Mouse (Mus musculus) myocyte (in vitro differentiated cells): ENCODE measurements around the gene Apol9a. TPM values are rescaled to one million over a fixed set of nuclear protein-coding genes. Genes with fewer than 3 reads are reported as not detected.

ENCODE experiments used
- H3K27me3 ChIP-seq: one replicate; pipeline ENCODE4 v1.6.1; 2011; ENCODE audit not compliant: control insufficient read depth, insufficient read depth, insufficient read length
- H3K36me3 ChIP-seq: one replicate; pipeline ENCODE4 v1.6.1; 2011; ENCODE audit not compliant: control insufficient read depth, insufficient read depth
- H3K4me2 ChIP-seq: one replicate; pipeline ENCODE4 v1.6.1; 2011; ENCODE audit warnings: low read depth, control low read depth
- H3K4me3 ChIP-seq: one replicate; pipeline ENCODE4 v1.5.1; 2011; ENCODE audit warnings: mild to moderate bottlenecking, control low read depth, moderate library complexity
- H3K79me2 ChIP-seq: one replicate; pipeline ENCODE4 v1.6.1; 2011; ENCODE audit not compliant: control insufficient read depth, insufficient read depth
- H3ac ChIP-seq: one replicate; pipeline ENCODE4 v1.6.1; 2011; ENCODE audit not compliant: control insufficient read depth, insufficient read length
- CEBPB ChIP-seq: IDR thresholded peaks from 2 replicates; pipeline ENCODE4 v1.6.1; 2011; ENCODE audit warnings: mild to moderate bottlenecking, moderate library complexity; ENCODE audit not compliant: poor library complexity, insufficient read depth, severe bottlenecking
- E2F4 ChIP-seq: IDR thresholded peaks from one replicate; pipeline ENCODE4 v1.6.1; 2011; ENCODE audit warnings: mild to moderate bottlenecking, control low read depth, moderate library complexity; ENCODE audit not compliant: insufficient read depth
- MAX ChIP-seq: IDR thresholded peaks from one replicate; pipeline ENCODE4 v1.6.1; 2011; ENCODE audit warnings: low read depth, mild to moderate bottlenecking, control low read depth
- MYOD1 ChIP-seq, 3 experiments: IDR thresholded peaks; one replicate each; pipeline ENCODE4 v1.6.1; 2011; ENCODE audit warnings: control low read depth in 2 of 3, low read depth in 2 of 3, mild to moderate bottlenecking in 2 of 3, moderate library complexity in 1 of 3; ENCODE audit not compliant: insufficient read length in 2 of 3, control insufficient read depth in 1 of 3
- MYOG ChIP-seq, 3 experiments: IDR thresholded peaks; one replicate each; pipeline ENCODE4 v1.6.1; 2011; ENCODE audit warnings: control low read depth in 2 of 3, low read depth in 2 of 3, mild to moderate bottlenecking in 2 of 3; ENCODE audit not compliant: insufficient read length in 2 of 3, control insufficient read depth in 1 of 3, insufficient read depth in 1 of 3
- POLR2A ChIP-seq: IDR thresholded peaks from one replicate; pipeline ENCODE4 v1.6.1; 2011; ENCODE audit warnings: low read depth, mild to moderate bottlenecking, control low read depth, moderate library complexity; ENCODE audit not compliant: insufficient read length
- POLR2AphosphoS2 ChIP-seq: IDR thresholded peaks from one replicate; pipeline ENCODE4 v1.6.1; 2011; ENCODE audit warnings: low read depth, control low read depth; ENCODE audit not compliant: insufficient read length
- REST ChIP-seq: IDR thresholded peaks from one replicate; pipeline ENCODE4 v1.6.1; 2011; ENCODE audit warnings: mild to moderate bottlenecking, control low read depth, moderate library complexity; ENCODE audit not compliant: insufficient read depth, insufficient read length
- SRF ChIP-seq: IDR thresholded peaks from one replicate; pipeline ENCODE4 v1.6.1; 2011; ENCODE audit warnings: low read depth; ENCODE audit not compliant: control insufficient read depth, insufficient read length
- TCF12 ChIP-seq: IDR thresholded peaks from one replicate; pipeline ENCODE4 v1.6.1; 2011; ENCODE audit warnings: mild to moderate bottlenecking, control low read depth; ENCODE audit not compliant: poor library complexity, insufficient read depth, severe bottlenecking
- TCF3 ChIP-seq: IDR thresholded peaks from one replicate; pipeline ENCODE4 v1.6.1; 2011; ENCODE audit warnings: low read depth, control low read depth; ENCODE audit not compliant: insufficient read length
- USF1 ChIP-seq: IDR thresholded peaks from one replicate; pipeline ENCODE4 v1.6.1; 2011; ENCODE audit warnings: low read depth, mild to moderate bottlenecking, control low read depth, moderate library complexity
- polyA plus RNA-seq: library from polyadenylated mRNA; unstranded; fragments of >200 nt; fragmentation: generic; extraction: Trizol; gene quantifications from one replicate; pipeline ENCODE4 v1.2.1, GENCODE M21; 2012; ENCODE audit warnings: missing spikeins

Gene Apol9a
- polyA plus RNA-seq, 1 experiment: 16.3 TPM

DNA sequence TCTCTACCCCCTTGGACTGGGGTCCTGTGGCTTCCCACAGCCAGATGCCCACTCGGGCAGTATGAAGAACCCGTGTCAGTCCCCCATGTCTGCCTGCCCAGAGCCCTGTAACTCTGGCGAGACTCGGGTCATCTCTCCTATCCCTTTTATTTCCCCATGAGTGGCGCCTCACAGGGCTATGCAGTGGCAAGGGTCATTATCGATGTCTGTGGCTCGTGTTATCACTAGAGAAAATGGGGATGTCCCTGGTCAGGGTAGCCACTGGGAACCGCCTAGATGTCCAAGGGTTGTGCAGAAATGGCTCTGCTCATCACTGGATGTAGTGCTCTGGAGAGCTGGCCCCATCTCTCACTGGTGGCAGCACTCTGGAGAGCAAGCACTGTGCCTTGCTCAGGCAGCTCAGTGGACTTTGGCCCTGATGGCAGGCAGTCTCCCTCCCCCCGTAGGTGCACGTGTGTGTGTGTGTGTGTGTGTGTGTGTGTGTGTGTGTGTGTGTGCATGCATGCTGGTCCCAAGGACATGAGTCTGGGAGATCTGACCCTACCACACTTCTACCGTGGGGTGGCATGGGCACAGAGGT, 28.6 kb downstream of the Apol9a start:
- no peak overlapping the region for H3K4me2 ChIP-seq
- H3K36me3 ChIP-seq: no peaks in the 10 kb centered on the region
- no peaks in the 10 kb centered on the region for H3K79me2 ChIP-seq
- H3ac ChIP-seq: no peak overlapping the region
- no peaks in the 10 kb centered on the region for H3K27me3 ChIP-seq
- no peak for TF ChIP-seq E2F4
- no peak for TF ChIP-seq POLR2AphosphoS2
- TF ChIP-seq USF1: no peak
- no peak for TF ChIP-seq REST
- no peak for TF ChIP-seq MYOG (IDR thresholded peaks at IDR 0.05; ENCODE audit: control insufficient read depth in 1 of 3, insufficient read depth in 1 of 3, insufficient read length in 2 of 3, low read depth in 2 of 3)
- no peak overlapping the region for H3K4me3 ChIP-seq

DNA sequence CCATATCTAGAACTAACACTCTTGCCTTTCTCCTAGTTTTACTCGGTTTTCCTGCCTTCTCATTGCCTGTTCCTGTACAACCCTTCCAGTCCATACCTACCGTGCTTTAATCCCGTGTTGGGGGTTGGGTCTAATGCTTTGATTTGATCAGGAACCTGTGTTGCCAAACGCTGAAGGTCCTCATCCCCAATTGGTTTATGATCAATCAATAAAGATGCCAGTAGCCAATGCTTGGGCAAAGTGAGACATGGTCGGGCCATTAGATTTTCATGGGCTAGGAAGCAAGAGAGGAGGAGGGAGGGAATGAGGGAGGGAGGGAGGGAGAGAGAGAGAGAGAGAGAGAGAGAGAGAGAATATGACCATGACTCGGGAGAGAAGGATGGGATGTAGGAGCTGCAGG, 29.5 kb downstream of the Apol9a start:
- TF ChIP-seq CEBPB (no peak), MYOG (IDR thresholded peaks at IDR 0.05; ENCODE audit: control insufficient read depth in 1 of 3, insufficient read depth in 1 of 3, insufficient read length in 2 of 3, low read depth in 2 of 3) (no peak), MYOD1 (IDR thresholded peaks at IDR 0.05; ENCODE audit: control insufficient read depth in 1 of 3, insufficient read length in 2 of 3, low read depth in 2 of 3) (no peak), SRF (no peak), REST (no peak), USF1 (no peak), MAX (no peak), TCF12 (no peak), TCF3 (no peak)
- H3K27me3 ChIP-seq: no peaks in the 10 kb centered on the region
- H3K79me2 ChIP-seq: no peaks in the 10 kb centered on the region
- H3K36me3 ChIP-seq: no peaks in the 10 kb centered on the region
- no peak overlapping the region for H3K4me2 ChIP-seq
- no peak overlapping the region for H3ac ChIP-seq
- no peak overlapping the region for H3K4me3 ChIP-seq

DNA sequence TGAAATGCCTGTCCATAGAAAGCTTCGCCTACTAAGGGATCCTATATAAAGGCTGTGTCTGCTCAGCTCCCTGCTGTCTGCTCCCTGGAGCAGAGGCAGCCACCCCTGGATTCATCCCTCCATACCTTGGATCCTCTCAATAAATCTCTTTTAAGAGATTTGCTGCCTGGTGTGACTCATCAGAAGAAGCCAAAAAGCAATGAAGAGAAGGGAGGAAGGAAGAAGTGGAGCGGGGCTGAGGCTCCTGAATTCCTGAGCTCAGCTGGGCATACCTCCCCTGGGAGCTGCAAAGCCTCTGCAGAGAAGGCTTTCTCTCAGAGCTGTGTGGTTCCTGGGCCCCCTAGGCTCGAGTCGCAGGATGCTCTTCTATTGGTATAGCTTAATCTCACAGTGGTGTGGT, 31.0 kb downstream of the Apol9a start:
- H3K79me2 ChIP-seq: no peaks in the 10 kb centered on the region
- no peaks in the 10 kb centered on the region for H3K27me3 ChIP-seq
- H3ac ChIP-seq: no peak overlapping the region
- no peak for TF ChIP-seq CEBPB
- no peak for TF ChIP-seq USF1
- no peak for TF ChIP-seq POLR2AphosphoS2
- TF ChIP-seq E2F4: no peak
- no peak for TF ChIP-seq POLR2A
- TF ChIP-seq MAX: no peak
- no peak for TF ChIP-seq TCF12
- no peak for TF ChIP-seq SRF
- no peak for TF ChIP-seq MYOG (IDR thresholded peaks at IDR 0.05; ENCODE audit: control insufficient read depth in 1 of 3, insufficient read depth in 1 of 3, insufficient read length in 2 of 3, low read depth in 2 of 3)
- no peak for TF ChIP-seq MYOD1 (IDR thresholded peaks at IDR 0.05; ENCODE audit: control insufficient read depth in 1 of 3, insufficient read length in 2 of 3, low read depth in 2 of 3)
- TF ChIP-seq REST: no peak
- no peak for TF ChIP-seq TCF3
- H3K36me3 ChIP-seq: no peaks in the 10 kb centered on the region
- H3K4me3 ChIP-seq: no peak overlapping the region
- H3K4me2 ChIP-seq: peak overlapping the region; percentile 49

DNA sequence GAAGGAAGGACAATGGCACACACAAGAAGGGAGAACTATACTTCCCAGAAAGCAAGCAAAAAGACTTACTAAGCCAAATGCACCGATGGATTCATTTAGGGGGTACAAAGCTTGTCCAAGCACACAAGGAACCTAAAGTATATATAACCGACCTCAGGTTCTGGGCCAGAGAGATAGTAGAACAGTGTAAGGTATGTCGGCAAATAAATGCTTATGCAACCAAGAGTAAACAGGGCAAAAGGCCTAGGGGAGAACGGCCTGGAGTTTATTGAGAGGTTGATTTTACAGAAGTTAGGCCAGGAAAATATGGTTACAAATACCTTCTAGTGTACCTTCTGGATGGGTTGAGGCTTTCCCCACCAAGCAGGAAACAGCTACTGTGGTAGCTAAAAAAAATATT, 33.5 kb downstream of the Apol9a start:
- no peak overlapping the region for H3K4me2 ChIP-seq
- no peak overlapping the region for H3ac ChIP-seq
- no peaks in the 10 kb centered on the region for H3K27me3 ChIP-seq
- no peaks in the 10 kb centered on the region for H3K79me2 ChIP-seq
- no peak overlapping the region for H3K4me3 ChIP-seq
- TF ChIP-seq CEBPB (no peak), USF1 (no peak), MYOG (IDR thresholded peaks at IDR 0.05; ENCODE audit: control insufficient read depth in 1 of 3, insufficient read depth in 1 of 3, insufficient read length in 2 of 3, low read depth in 2 of 3) (no peak), MAX (no peak), E2F4 (no peak), POLR2A (no peak)
- no peaks in the 10 kb centered on the region for H3K36me3 ChIP-seq

DNA sequence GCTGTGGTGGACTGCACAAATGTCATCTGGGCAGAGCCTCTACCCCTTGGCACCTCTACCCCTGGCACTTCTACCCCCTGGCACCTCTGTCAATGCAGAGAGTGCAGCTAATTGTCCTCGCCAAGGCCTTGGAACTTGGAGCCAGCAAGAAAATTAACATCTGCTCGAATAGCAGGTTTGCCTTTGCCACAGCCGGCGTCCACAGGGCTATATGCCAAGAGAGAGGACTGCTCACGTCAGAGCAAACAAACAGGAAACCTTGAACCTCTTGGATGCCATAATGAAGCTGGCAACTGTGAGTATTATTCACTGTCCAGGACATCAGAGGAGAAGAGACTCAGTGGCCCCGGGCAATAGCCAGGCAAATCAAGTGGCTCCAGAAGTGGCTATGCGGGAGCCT, 34.0 kb downstream of the Apol9a start:
- no peak overlapping the region for H3ac ChIP-seq
- H3K36me3 ChIP-seq: no peaks in the 10 kb centered on the region
- no peaks in the 10 kb centered on the region for H3K79me2 ChIP-seq
- H3K4me2 ChIP-seq: no peak overlapping the region
- H3K4me3 ChIP-seq: no peak overlapping the region
- TF ChIP-seq USF1 (no peak), POLR2AphosphoS2 (no peak)
- no peaks in the 10 kb centered on the region for H3K27me3 ChIP-seq

DNA sequence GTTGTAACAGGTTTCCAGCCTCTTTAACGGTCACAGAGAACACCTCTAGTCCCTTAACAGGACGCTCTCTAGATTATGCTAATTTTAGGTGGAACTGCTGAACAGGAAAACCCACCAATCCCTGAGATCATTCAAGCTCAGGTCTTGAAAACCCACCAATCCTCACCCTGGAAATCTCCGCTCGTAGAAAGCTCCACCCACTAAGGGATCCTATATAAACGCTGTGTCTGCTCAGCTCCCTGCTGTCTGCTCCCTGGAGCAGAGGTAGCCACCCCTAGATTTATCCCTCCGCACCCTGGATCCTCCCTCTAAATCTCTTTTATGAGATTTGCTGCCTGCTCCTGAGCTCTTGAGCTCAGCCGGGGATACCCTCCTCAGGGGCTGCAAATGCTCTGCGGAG, 40.3 kb downstream of the Apol9a start:
- Histone ChIP-seq H3K79me2 (no peaks in the 10 kb centered on the region), H3K4me3 (no peak overlapping the region), H3K4me2 (no peak overlapping the region), H3K36me3 (no peaks in the 10 kb centered on the region), H3ac (no peak overlapping the region), H3K27me3 (no peaks in the 10 kb centered on the region)
- no peak for TF ChIP-seq TCF3
- TF ChIP-seq POLR2AphosphoS2: no peak
- no peak for TF ChIP-seq SRF
- TF ChIP-seq CEBPB: no peak
